Mouse (Mus musculus) monocyte, adult 2 months (primary cell): Measurements from ENCODE around the gene Adap1.

Experiments used
- DNase-seq, 2 experiments: peaks; one replicate each; pipeline ENCODE4 v3.0.0; 2022; ENCODE audit warnings: low spot score in 2 of 2, low read depth in 1 of 2

The Adap1 gene

GRCm38 (mm10) chr5:139287099-139287498 is 38.3 kb downstream of the Adap1 start:
- peak; percentile 55 to 69 for DNase-seq

DNA sequence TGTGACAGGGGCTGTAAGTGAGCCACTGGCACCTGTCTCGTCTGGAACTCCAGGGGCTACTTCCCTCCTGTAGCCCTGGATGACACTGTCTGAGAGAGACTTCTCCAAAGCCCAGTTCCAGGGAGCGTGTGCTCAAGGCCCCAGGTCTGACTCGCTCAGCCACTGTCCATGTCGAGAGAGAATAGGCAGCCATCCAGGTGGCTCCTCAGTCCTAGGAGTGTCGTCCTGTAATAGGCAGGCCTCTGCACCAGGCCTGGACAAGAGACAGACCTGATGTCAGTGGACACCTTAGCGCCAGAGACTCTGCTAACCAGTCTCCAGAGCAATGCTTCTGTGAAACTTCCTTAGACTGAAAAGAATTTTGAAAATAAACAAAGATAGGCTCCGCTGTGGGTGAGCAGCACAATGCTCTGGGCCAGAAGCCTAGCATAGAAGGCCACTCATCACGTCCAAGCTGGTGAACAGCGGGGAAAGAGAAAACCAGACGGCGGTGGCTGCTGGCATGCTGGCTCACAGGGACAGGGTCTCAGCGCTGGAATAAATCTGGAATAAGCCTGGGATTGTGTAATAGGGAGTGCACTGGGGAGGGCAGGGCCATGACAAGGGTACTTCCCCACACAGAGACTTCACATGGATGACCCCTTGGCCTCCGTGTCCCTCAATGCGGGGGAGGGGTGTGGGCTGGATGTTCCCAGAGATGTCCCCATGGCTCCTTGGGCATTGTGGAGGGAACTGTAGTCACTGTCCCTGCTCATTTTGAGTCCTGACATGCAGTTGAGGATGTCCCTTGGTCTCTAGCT is 39.1 kb downstream of the Adap1 start:
- peak in 1 of 2 experiments; percentile 63 for DNase-seq

DNA sequence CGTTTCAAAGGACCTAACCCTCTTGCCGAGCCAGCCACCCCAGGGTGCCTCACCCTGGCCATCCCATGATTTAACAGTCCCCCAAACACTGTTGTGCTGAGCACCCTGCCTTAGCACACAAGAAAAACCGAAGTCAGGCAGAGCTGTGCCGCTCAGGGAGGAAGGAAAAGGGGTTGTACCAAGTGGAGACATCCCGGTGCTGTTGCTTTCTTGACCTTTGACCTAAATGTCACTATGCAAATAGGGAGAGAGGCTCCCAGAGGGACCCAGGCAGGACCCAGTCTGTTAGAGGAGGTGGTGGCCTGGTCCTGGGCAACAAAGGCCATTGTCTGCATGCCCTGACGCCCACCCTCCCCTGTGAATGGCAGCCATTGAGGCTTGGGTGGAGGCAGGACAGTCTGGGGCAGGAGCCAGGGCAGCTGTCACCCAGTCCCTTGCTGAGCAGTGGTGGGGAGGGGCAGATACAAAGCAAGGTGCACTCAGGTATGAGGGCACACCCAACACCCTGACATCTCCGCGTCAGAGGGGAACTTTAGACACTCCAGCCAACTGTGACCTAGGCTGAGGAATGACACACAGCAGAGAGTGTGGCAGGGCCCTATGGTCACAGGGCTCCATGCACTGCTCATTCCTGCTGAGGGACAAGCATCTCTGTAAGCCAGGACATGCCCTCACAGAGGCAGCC is 39.9 kb downstream of the Adap1 start:
- no peak for DNase-seq

GRCm38 (mm10) chr5:139283460-139284180 is 41.8 kb downstream of the Adap1 start:
- no peak for DNase-seq

DNA sequence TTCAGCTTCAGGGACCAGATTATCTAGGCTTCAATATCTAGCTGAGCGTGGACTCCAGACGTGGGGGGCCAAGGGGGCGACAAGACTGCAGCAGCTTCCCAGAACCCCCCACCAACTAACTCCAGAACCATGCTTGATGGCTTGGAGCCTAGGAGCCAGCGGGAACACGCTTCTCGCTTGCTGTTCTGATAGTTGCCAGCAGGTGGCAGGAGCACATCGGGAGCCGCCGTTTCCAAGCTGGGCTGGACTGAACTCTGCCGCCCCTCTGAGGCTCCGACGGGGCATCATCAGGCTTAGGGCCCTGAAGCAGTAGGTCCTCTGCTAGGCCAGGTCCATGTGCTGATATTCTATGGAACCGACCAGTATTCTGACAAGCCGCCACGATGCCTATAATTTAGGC is 43.2 kb downstream of the Adap1 start:
- DNase-seq, result peak; percentile 52 to 82

GRCm38 (mm10) chr5:139281373-139282112 is 43.9 kb downstream of the Adap1 start:
- no peak for DNase-seq

- DNase-seq, result no peak
Measured at GRCm38 (mm10) chr5:139277287-139277686, 48.1 kb downstream of the Adap1 start.

DNA sequence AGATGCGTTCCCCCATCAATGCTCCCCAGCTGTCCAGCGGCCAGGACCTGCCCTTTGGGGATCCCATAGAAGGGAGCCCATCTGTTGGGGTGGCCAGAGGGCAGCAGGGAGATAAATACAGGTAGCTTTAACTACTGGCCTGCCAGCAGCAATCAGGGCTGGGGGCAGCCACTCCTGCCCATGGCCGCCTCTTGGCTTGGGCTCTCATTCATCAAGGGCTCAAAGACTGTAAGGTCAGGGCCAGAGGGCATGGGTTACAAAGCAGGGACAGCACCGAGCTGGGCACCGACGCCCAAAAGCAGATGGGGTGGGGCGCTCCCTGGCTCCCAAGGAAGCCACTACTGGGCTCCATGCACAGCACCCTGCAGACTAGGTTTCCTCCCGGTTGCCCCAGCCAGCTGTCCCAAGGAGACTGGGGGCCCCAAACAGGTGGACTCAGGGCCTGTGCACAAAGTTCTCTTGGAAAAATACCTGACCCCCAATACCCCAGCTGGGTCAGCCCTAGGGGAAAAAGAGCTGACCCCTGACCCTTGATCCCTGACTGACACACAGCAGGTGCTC is 53.3 kb downstream of the Adap1 start:
- DNase-seq, result no peak

GRCm38 (mm10) chr5:139270806-139271521 is 54.5 kb downstream of the Adap1 start:
- DNase-seq, result no peak

- no peak for DNase-seq
Measured at GRCm38 (mm10) chr5:139267661-139268060, 57.8 kb downstream of the Adap1 start.

- no peak for DNase-seq
Measured at GRCm38 (mm10) chr5:139261403-139261802, 64.0 kb downstream of the Adap1 start.

DNA sequence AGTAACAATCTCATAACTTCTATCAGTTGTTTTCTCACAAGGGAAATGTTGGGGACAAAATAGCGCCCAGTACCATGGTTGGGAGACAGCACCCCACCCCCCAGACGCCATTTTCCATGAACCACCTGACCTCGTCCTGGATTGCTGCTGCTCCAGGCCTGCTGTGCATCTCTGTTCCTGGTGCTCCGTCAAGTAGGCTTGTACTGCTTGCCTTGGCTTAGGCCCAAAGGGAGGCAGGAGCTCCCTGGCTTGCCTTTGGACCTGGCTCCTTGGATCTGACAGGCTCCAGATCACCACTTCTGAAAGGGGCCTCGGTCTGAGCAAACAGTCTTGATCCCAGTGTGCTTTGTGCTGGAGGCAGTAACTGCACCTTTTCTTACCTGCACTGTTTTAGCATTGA is 65.6 kb downstream of the Adap1 start:
- DNase-seq, result no peak

DNA sequence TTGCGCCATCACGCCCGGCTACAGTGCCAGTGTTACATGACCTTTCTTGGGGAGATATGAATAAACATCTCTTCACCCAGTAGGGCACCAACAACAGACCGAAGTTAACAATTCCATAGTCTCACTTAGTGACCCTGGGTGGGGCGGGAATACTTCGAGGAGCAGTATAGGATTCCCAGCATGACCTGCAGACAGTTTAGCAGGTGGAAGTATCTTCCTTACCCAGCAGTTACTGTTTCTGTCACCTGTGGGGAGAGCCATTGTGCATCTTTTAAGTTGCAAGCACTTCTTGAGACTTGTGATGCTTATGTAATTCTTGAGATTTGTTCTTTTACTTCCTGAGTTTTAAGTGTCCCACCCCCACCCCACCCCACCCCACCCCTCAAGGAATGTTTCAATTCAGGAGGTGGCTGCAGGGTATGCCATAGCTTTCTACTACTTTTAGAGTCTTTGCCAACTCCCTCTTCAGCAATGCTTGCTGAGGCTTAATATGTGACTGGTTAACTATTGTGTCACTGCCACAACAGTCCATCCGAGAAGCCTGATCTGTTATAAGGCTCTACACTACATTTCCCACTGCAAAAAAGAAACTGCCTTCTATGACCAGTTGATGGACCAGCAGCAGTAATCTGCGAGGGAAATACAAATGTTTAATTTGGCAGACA is 66.9 kb downstream of the Adap1 start:
- no peak for DNase-seq

DNA sequence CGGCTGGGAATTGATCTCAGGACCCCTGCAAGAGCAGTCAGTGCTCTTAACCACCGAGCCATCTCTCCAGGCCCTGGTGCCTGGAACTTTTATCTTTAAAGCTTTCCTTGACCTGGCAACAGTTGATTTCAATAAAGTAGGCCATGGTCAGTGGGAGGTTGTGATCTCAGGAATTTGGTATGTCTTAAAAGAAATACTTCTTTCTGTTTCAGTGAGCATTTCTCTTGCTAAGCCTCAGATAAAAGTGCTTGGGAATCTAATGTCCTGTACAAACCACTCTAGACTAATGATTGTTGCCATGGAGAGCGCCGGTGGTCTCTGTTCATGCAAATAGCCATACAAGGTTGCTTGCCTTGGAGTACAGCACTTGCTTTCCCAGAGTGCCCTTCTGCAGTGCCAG is 67.6 kb downstream of the Adap1 start:
- no peak for DNase-seq

- DNase-seq, result no peak
Measured at GRCm38 (mm10) chr5:139257265-139257664, 68.2 kb downstream of the Adap1 start.

- DNase-seq, result no peak
Measured at GRCm38 (mm10) chr5:139256211-139256765, 69.1 kb downstream of the Adap1 start.

GRCm38 (mm10) chr5:139255777-139256176 is 69.6 kb downstream of the Adap1 start:
- no peak for DNase-seq

DNA sequence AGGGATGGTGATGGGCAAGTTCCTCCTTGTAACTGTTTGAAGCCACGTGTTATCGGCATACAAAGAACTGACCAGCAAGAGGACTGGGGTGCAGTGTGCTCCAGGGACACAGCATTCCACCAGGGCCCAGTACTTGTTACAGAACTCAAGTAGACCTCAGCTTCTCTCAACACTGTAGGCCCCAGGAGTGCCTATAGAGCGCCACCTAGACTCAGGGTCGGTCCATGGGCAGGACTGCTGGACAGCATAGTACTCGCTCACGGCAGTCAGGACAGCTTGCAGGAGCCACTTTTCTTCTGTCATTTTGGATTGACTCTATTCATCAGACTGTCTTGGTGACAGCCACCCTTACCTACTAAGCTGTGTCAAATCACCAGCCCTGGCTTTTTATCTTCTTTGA is 70.5 kb downstream of the Adap1 start:
- DNase-seq, result no peak

DNA sequence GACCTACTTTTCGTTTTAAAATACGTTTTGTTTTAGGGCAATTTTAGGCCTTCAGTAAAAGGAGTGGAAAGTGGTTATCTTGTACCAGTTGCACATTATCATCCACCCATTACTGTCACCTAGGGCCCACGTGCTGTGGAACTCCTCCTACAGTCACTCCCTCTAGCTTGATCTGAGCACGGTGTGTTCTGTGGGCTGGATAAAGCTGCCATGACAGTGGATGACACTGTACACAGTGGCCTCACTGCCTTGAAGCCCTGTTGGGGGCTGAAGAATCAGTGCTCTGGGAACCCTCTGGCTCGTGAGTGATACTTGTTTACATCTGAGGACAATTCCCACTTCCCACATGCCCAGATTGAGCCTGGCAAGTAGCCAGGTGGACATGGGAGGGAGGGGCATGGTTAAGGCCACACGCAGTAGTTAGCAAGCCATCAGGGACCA is 72.1 kb downstream of the Adap1 start:
- no peak for DNase-seq
